Mouse (Mus musculus): ENCODE results near the gene Afmid. TPM values are rescaled to one million over a fixed set of nuclear protein-coding genes. Genes with fewer than 3 reads are reported as not detected.

Afmid gene
- polyA plus RNA-seq, 1 experiment from 2014 or later, result 6.5 TPM

- DNase-seq (ENCODE audit: low spot score), result peak; percentile 77
Observed at GRCm38 (mm10) chr11:117877917-117878745, 52.4 kb downstream of the Afmid start.

GRCm38 (mm10) chr11:117878892-117879291, 53.2 kb downstream of the Afmid start:
- DNase-seq (ENCODE audit: low spot score), result peak; percentile 34

DNA sequence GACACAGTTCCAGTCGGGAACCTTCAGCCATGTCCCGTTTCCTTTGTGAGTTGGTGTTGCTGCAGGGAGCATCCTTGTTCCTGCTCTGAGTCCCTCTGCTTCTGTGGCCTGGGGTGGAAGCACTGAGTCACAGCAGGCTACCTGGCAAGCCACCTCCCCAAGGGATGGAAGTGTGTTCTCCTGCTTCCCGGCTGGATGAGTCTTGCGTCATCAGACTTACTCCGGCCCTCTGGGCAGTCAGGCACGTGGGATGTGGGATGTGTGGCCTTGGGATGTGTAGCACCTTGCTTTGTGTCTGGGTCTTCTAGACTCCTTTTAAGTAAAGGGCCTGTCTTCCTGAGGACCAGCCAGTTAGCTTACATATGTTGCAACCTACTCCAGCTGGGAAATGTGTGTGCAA, 54.0 kb downstream of the Afmid start:
- DNase-seq (ENCODE audit: low spot score), result no peak

- no peak for DNase-seq (ENCODE audit: low spot score)
Observed at GRCm38 (mm10) chr11:117880336-117880976, 54.7 kb downstream of the Afmid start.

DNA sequence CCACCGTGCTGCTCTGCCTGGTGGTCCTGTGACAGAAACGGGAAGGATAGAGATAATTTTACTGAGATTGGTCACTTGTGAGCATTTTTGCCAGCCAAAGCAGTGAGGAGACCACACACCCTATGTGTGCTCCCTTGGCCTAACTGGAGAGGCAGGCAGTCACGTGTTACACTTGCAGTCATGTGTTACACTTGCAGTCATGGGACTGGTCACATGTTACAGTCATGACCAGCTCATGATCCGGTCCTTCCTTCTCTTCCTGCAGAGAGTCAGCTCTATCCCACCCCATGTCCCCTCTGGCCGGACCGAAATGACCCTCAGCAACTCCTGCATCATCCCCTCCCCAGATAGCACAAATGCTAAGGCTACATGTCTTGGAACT, 55.2 kb downstream of the Afmid start:
- no peak for DNase-seq (ENCODE audit: low spot score)

DNA sequence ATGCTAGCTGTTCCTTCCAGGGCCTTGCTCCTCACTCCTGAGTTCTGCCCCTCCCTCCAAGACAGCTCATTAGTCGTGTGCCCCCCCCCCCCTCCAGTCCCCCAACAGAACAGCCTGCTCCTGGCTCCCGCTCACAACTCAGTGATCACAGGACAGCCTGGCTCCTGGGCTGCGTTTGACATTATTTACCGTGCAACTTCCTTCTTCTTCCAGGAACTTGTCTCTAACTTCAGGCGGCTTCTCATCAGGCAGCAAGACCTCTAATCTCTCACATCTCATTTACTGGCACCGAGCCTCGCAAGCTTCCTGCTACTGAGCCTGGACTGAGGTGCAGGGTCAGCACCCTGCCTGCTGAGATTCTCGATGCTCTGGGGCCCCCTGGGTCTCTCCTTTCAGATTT, 56.1 kb downstream of the Afmid start:
- no peak for DNase-seq (ENCODE audit: low spot score)

GRCm38 (mm10) chr11:117882208-117882607, 56.5 kb downstream of the Afmid start:
- DNase-seq (ENCODE audit: low spot score), result no peak

DNA sequence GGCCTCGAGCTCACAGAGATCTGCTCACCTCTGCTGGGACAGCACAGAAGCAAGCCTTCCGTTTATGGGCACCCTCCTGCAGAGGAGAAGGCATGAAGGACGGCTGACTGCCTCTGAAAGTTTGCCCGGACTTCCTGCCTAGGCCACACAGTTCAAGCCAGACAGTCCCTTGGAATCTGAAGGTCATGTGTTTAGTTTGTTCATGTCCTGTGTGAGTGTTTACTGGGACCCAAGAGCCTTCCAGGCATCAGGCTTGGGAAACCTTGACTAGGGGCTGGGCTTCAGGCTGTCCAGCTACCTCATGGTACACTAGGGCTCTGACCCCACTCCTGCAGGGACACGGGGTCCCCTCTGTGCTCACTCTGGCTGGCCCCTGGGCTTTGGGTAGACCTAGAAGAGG, 60.3 kb downstream of the Afmid start:
- DNase-seq (ENCODE audit: low spot score), result no peak

GRCm38 (mm10) chr11:117888168-117888852, 62.6 kb downstream of the Afmid start:
- no peak for DNase-seq (ENCODE audit: low spot score)

GRCm38 (mm10) chr11:117888853-117889822, 63.4 kb downstream of the Afmid start:
- no peak for DNase-seq (ENCODE audit: low spot score)

Other genes starting within 250 kb of the Afmid start
- gene Tnrc6c, start 171.6 kb upstream of the Afmid start, polyA plus RNA-seq (2015; fragmentation: Nextera tagmentation; extraction: Ambion mirVana), result 13.2 and 18.7 TPM in 2 replicates
- 37.5 and 41.1 TPM in 2 replicates for gene Tmc8, start 43.8 kb upstream of the Afmid start, polyA plus RNA-seq (2015; fragmentation: Nextera tagmentation; extraction: Ambion mirVana)
- gene Tmc6, start 43.7 kb upstream of the Afmid start, polyA plus RNA-seq (2015; fragmentation: Nextera tagmentation; extraction: Ambion mirVana), result 46.7 and 58.9 TPM in 2 replicates
- 0.21 and 0.55 TPM in 2 replicates for gene 6030468B19Rik, start 28.3 kb upstream of the Afmid start, polyA plus RNA-seq (2015; fragmentation: Nextera tagmentation; extraction: Ambion mirVana)
- 0.13 and 0.48 TPM in 2 replicates for gene Gm20708, start 16.3 kb upstream of the Afmid start, polyA plus RNA-seq (2015; fragmentation: Nextera tagmentation; extraction: Ambion mirVana)
- 100.0 and 116 TPM in 2 replicates for gene Syngr2, start 16.3 kb upstream of the Afmid start, polyA plus RNA-seq (2015; fragmentation: Nextera tagmentation; extraction: Ambion mirVana)
- gene Tk1, start 168 bp downstream of the Afmid start, polyA plus RNA-seq (2015; fragmentation: Nextera tagmentation; extraction: Ambion mirVana), result 119 and 133 TPM in 2 replicates
- 457 and 480 TPM in 2 replicates for gene Birc5, start 23.3 kb downstream of the Afmid start, polyA plus RNA-seq (2015; fragmentation: Nextera tagmentation; extraction: Ambion mirVana)
- not detected in 2 replicates for gene Tmem235, start 34.8 kb downstream of the Afmid start, polyA plus RNA-seq (2015; fragmentation: Nextera tagmentation; extraction: Ambion mirVana)
- gene Tha1, start 47.6 kb downstream of the Afmid start, polyA plus RNA-seq (2015; fragmentation: Nextera tagmentation; extraction: Ambion mirVana), result 9.0 and 9.4 TPM in 2 replicates
- 25.8 and 26.7 TPM in 2 replicates for gene Socs3, start 144.1 kb downstream of the Afmid start, polyA plus RNA-seq (2015; fragmentation: Nextera tagmentation; extraction: Ambion mirVana)
- 54.8 and 55.6 TPM in 2 replicates for gene Pgs1, start 160.4 kb downstream of the Afmid start, polyA plus RNA-seq (2015; fragmentation: Nextera tagmentation; extraction: Ambion mirVana)

All from thymus, postnatal 0 days (tissue).